Mouse (Mus musculus): ENCODE measurements around the gene Ddx17. TPM values are rescaled to one million over a fixed set of nuclear protein-coding genes. Genes with fewer than 3 reads are reported as not detected.

Gene Ddx17
- polyA plus RNA-seq, 1 experiment from 2014 or later, result 109 TPM

DNA sequence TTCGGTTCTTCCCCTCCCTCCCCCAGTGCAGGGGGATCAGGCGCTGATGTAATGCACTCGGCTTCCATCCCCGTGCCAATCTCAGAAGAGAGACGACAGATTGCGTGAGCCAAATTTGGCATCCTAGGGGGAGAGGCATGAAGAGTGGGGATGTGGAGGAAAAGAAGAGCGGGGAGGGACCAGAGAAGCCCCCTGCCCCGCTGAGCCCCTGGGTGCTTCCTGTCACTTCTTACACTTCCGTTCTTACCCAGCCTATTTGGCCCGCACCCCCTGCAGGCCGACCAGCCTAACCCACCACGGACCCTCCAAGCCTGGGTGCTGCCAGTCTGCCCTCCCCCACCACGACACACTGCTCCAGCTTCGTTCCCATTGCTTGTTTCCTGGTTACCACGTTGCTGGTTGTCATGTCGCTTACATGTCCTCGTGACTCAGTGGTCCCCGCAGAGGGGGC lies 43.6 kb downstream of the Ddx17 start:
- no peak overlapping the region for H3K4me3 ChIP-seq (ENCODE audit: low read depth, low read length)
- 21% methylated on average over 18 of the region's 18 CpGs for WGBS
- peaks cover 12% of the 10 kb centered on the region for H3K4me1 ChIP-seq (replicated peaks; ENCODE audit: control insufficient read depth, insufficient read depth, low read length)
- no peak for ATAC-seq (replicated peaks; ENCODE audit: low FRiP score)
- no peak overlapping the region for H3K4me2 ChIP-seq (ENCODE audit: low read depth, low read length, severe bottlenecking)
- H3K27me3 ChIP-seq (ENCODE audit: control insufficient read depth, insufficient read depth, low read length), result peaks cover 50% of the 10 kb centered on the region
- no peak for DNase-seq (ENCODE audit: low spot score)
- H3K9ac ChIP-seq (ENCODE audit: low read length), result no peak overlapping the region
- no peaks in the 10 kb centered on the region for H3K9me3 ChIP-seq (ENCODE audit: control insufficient read depth, low read length)
- no peaks in the 10 kb centered on the region for H3K36me3 ChIP-seq (ENCODE audit: control insufficient read depth, insufficient read depth, low read length)
- H3K27ac ChIP-seq (ENCODE audit: low read depth, low read length), result no peak overlapping the region

DNA sequence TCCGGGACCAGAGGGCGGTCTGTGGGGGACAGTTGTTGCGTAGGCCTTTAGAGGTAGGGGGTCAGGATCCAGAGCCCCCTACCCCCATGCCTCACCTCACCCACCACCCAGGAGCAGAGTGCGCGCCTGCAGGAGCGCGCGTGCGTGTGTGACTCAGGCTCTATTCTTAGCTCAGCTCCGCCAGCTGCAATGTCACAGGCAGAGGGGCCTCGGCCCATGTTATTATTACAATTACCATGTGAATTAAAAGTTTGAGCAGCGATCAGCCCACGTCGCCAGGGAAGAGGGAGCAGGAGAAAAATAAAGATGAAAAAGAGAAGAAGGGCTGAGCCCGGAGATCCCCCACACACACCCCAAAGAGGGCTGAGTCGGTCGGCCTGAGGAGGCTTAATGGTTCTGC lies 46.4 kb downstream of the Ddx17 start:
- Histone ChIP-seq H3K36me3 (ENCODE audit: control insufficient read depth, insufficient read depth, low read length) (no peaks in the 10 kb centered on the region), H3K4me2 (ENCODE audit: low read depth, low read length, severe bottlenecking) (no peak overlapping the region), H3K9ac (ENCODE audit: low read length) (no peak overlapping the region), H3K4me1 (replicated peaks; ENCODE audit: control insufficient read depth, insufficient read depth, low read length) (peaks cover 7% of the 10 kb centered on the region), H3K27ac (ENCODE audit: low read depth, low read length) (no peak overlapping the region), H3K4me3 (ENCODE audit: low read depth, low read length) (no peak overlapping the region), H3K27me3 (ENCODE audit: control insufficient read depth, insufficient read depth, low read length) (peaks cover 25% of the 10 kb centered on the region), H3K9me3 (ENCODE audit: control insufficient read depth, low read length) (no peaks in the 10 kb centered on the region)
- WGBS, result 79% methylated on average over 17 of the region's 17 CpGs
- no peak for DNase-seq (ENCODE audit: low spot score)
- ATAC-seq (replicated peaks; ENCODE audit: low FRiP score), result no peak

DNA sequence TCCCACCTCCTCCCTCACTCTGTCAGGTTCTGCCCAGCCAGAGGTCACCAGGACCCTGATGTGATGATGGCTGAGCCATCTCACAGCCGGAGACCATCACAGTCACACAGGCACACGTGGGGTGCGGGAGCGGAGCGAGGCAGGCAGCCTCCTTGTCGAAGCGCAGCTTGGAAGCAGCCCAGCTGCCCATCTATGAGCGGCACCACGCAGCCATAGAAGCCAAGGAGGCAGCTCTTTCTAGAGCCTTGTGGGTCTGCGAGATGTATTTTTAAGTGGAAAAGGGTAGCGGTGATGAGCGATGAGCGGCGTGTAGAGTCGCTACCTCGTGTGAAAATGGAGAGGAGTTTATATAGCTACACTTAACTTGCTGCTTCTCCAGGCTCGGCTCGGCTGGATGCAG lies 53.0 kb downstream of the Ddx17 start:
- no peak overlapping the region for H3K4me2 ChIP-seq (ENCODE audit: low read depth, low read length, severe bottlenecking)
- WGBS, result 57% methylated on average over 18 of the region's 18 CpGs
- DNase-seq (ENCODE audit: low spot score) (no peak), ATAC-seq (replicated peaks; ENCODE audit: low FRiP score) (no peak)
- no peaks in the 10 kb centered on the region for H3K4me1 ChIP-seq (replicated peaks; ENCODE audit: control insufficient read depth, insufficient read depth, low read length)
- H3K9ac ChIP-seq (ENCODE audit: low read length), result no peak overlapping the region
- H3K27me3 ChIP-seq (ENCODE audit: control insufficient read depth, insufficient read depth, low read length), result peaks cover 2% of the 10 kb centered on the region
- H3K36me3 ChIP-seq (ENCODE audit: control insufficient read depth, insufficient read depth, low read length), result no peaks in the 10 kb centered on the region
- no peak overlapping the region for H3K4me3 ChIP-seq (ENCODE audit: low read depth, low read length)
- no peaks in the 10 kb centered on the region for H3K9me3 ChIP-seq (ENCODE audit: control insufficient read depth, low read length)
- H3K27ac ChIP-seq (ENCODE audit: low read depth, low read length), result no peak overlapping the region

DNA sequence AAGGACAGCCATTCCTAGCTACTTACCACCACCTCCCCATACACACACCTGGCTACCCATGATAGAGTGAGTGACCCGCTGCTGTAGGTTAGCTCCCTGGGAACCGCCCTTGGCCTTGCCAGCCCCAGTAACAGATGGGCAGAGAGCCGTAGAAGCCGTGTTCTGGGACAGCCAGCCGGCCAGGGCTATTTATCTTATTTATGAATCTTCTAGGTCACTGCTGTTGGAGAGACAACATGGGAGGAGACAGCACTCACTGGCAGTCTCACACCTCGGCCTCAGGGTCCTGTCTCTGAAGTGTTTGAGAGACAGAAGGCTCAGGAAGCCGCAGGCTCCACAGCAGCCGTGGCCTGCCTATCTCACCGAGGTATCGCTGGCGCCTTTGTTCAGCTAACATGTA lies 57.1 kb downstream of the Ddx17 start:
- no peaks in the 10 kb centered on the region for H3K9me3 ChIP-seq (ENCODE audit: control insufficient read depth, low read length)
- H3K4me2 ChIP-seq (ENCODE audit: low read depth, low read length, severe bottlenecking), result no peak overlapping the region
- H3K9ac ChIP-seq (ENCODE audit: low read length), result no peak overlapping the region
- ATAC-seq (replicated peaks; ENCODE audit: low FRiP score) (no peak), DNase-seq (ENCODE audit: low spot score) (no peak)
- no peak overlapping the region for H3K4me3 ChIP-seq (ENCODE audit: low read depth, low read length)
- H3K4me1 ChIP-seq (replicated peaks; ENCODE audit: control insufficient read depth, insufficient read depth, low read length), result no peaks in the 10 kb centered on the region
- H3K27me3 ChIP-seq (ENCODE audit: control insufficient read depth, insufficient read depth, low read length), result peaks cover 2% of the 10 kb centered on the region
- no peaks in the 10 kb centered on the region for H3K36me3 ChIP-seq (ENCODE audit: control insufficient read depth, insufficient read depth, low read length)
- WGBS, result 86% methylated on average over 11 of the region's 11 CpGs
- H3K27ac ChIP-seq (ENCODE audit: low read depth, low read length), result no peak overlapping the region

GRCm38 (mm10) chr15:79481181-79481688 lies 65.3 kb downstream of the Ddx17 start:
- ATAC-seq (replicated peaks; ENCODE audit: low FRiP score), result no peak
- Histone ChIP-seq H3K4me3 (ENCODE audit: low read depth, low read length) (no peak overlapping the region), H3K9ac (ENCODE audit: low read length) (no peak overlapping the region), H3K4me2 (ENCODE audit: low read depth, low read length, severe bottlenecking) (no peak overlapping the region), H3K27ac (ENCODE audit: low read depth, low read length) (no peak overlapping the region), H3K4me1 (replicated peaks; ENCODE audit: control insufficient read depth, insufficient read depth, low read length) (no peaks in the 10 kb centered on the region), H3K27me3 (ENCODE audit: control insufficient read depth, insufficient read depth, low read length) (no peaks in the 10 kb centered on the region), H3K9me3 (ENCODE audit: control insufficient read depth, low read length) (no peaks in the 10 kb centered on the region), H3K36me3 (ENCODE audit: control insufficient read depth, insufficient read depth, low read length) (no peaks in the 10 kb centered on the region)
- no peak for DNase-seq (ENCODE audit: low spot score)
- WGBS, result 5% methylated on average over 15 of the region's 15 CpGs

Small RNA genes within 50 kb of the gene (microRNA-seq; reads per million reads assigned to microRNA genes)
- gene Gm27903 (ENCODE audit: insufficient number of aligned reads), result not detected

Other genes with a start within 250 kb of the Ddx17 start
- 20.8 and 22.3 TPM in 2 replicates for gene Pla2g6, start 218.4 kb downstream of the Ddx17 start, polyA plus RNA-seq (2014; fragmentation: Nextera tagmentation; extraction: Ambion mirVana)
- gene Maff, start 200.1 kb downstream of the Ddx17 start, polyA plus RNA-seq (2014; fragmentation: Nextera tagmentation; extraction: Ambion mirVana), result 1.5 TPM in 2 replicates
- 52.3 and 55.2 TPM in 2 replicates for gene Tmem184b, start 143.2 kb downstream of the Ddx17 start, polyA plus RNA-seq (2014; fragmentation: Nextera tagmentation; extraction: Ambion mirVana)
- gene Csnk1e, start 91.2 kb downstream of the Ddx17 start, polyA plus RNA-seq (2014; fragmentation: Nextera tagmentation; extraction: Ambion mirVana), result 209 and 213 TPM in 2 replicates
- not detected in 2 replicates for gene Kcnj4, start 41.5 kb downstream of the Ddx17 start, polyA plus RNA-seq (2014; fragmentation: Nextera tagmentation; extraction: Ambion mirVana)
- 9.7 and 10.3 TPM in 2 replicates for gene Kdelr3, start 30.3 kb downstream of the Ddx17 start, polyA plus RNA-seq (2014; fragmentation: Nextera tagmentation; extraction: Ambion mirVana)
- gene Dmc1, start 58.4 kb upstream of the Ddx17 start, polyA plus RNA-seq (2014; fragmentation: Nextera tagmentation; extraction: Ambion mirVana), result 1.5 and 1.6 TPM in 2 replicates
- 4.5 and 4.7 TPM in 2 replicates for gene Fam227a, start 112.2 kb upstream of the Ddx17 start, polyA plus RNA-seq (2014; fragmentation: Nextera tagmentation; extraction: Ambion mirVana)
- gene Cby1, start 112.5 kb upstream of the Ddx17 start, polyA plus RNA-seq (2014; fragmentation: Nextera tagmentation; extraction: Ambion mirVana), result 78.8 and 81.6 TPM in 2 replicates
- 271 and 288 TPM in 2 replicates for gene Tomm22, start 124.1 kb upstream of the Ddx17 start, polyA plus RNA-seq (2014; fragmentation: Nextera tagmentation; extraction: Ambion mirVana)
- 13.4 and 13.8 TPM in 2 replicates for gene Josd1, start 141.2 kb upstream of the Ddx17 start, polyA plus RNA-seq (2014; fragmentation: Nextera tagmentation; extraction: Ambion mirVana)
- 53.4 and 54.3 TPM in 2 replicates for gene Gtpbp1, start 144.1 kb upstream of the Ddx17 start, polyA plus RNA-seq (2014; fragmentation: Nextera tagmentation; extraction: Ambion mirVana)
- 4.3 and 5.9 TPM in 2 replicates for gene Sun2, start 195.8 kb upstream of the Ddx17 start, polyA plus RNA-seq (2014; fragmentation: Nextera tagmentation; extraction: Ambion mirVana)
- gene Dnal4, start 231.1 kb upstream of the Ddx17 start, polyA plus RNA-seq (2014; fragmentation: Nextera tagmentation; extraction: Ambion mirVana), result 63.9 and 76.7 TPM in 2 replicates

Measured in forebrain, embryonic 11.5 days (tissue).